Mouse (Mus musculus): Measurements from ENCODE around the gene Art1. TPM values are rescaled to one million over a fixed set of nuclear protein-coding genes. Genes with fewer than 3 reads are reported as not detected.

The Art1 gene
- total and polyA plus RNA-seq, 3 experiments: 0.20 to 0.67 (median 0.21) TPM

DNA sequence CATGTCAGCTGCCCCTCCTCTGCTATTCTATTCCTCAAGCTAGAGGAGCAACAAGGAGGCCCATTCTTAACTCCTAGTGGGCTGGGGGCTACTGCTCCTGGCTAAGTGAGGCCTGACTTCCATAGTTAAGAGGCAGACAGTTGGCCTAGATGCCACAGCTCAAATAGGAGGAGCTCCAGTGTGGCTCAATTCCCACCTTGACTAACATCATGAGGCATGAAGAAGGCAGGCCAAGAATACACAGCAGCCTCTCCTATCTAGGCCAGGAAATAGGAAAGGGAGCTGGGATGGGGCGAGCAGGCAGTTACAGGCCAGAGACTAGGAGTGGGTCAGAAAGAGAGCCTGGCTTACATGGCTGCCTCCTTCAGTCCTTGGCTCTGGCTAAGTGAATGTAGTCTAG lies 6.7 kb downstream of the Art1 start:
- TF ChIP-seq USF1 (IDR thresholded peaks at IDR 0.05; ENCODE audit: low read depth, low read length): no peak
- TF ChIP-seq RCOR1 (conservative IDR thresholded peaks at IDR 0.05; ENCODE audit: low read depth, low read length): no peak
- no peak overlapping the region for H3K4me2 ChIP-seq (ENCODE audit: insufficient read depth, low read depth, poor library complexity, severe bottlenecking)
- no peaks in the 10 kb centered on the region for H3K36me3 ChIP-seq (replicated peaks in 1 of 2; ENCODE audit: control insufficient read depth in 1 of 2, insufficient read depth in 1 of 2, low read length in 1 of 2)
- no peaks in the 10 kb centered on the region; a peak in 1 of 4 replicates for H3K4me1 ChIP-seq (ENCODE audit: control insufficient read depth in 1 of 2, insufficient read depth in 2 of 2)
- no peak for DNase-seq (ENCODE audit: extremely low read depth)
- H3K79me2 ChIP-seq (replicated peaks; ENCODE audit: control insufficient read depth, extremely low read depth, insufficient read depth, poor library complexity, severe bottlenecking): no peaks in the 10 kb centered on the region
- no peak overlapping the region for H3K9ac ChIP-seq (ENCODE audit: insufficient read depth, low read depth)
- no peak overlapping the region for H3K4me3 ChIP-seq (replicated peaks in 1 of 3; ENCODE audit: low read depth in 2 of 3, low read length in 2 of 3, poor library complexity in 1 of 3)
- H3K9me3 ChIP-seq (replicated peaks; ENCODE audit: low read length): no peaks in the 10 kb centered on the region
- in situ Hi-C loops (cut with MboI; ENCODE audit: low pct_ligation_motif_present, low pct_unique_long_range_greater_than_20kb, low sequenced_read_pairs) (no loop called here), dilution Hi-C loops (cut with MboI; ENCODE audit: extremely low pct_ligation_motif_present, extremely low pct_unique_long_range_greater_than_20kb, low sequenced_read_pairs) (no loop called here)
- no peaks in the 10 kb centered on the region for H3K27me3 ChIP-seq (replicated peaks)
- no peak overlapping the region for H3K27ac ChIP-seq (ENCODE audit: insufficient read depth, low read depth)

DNA sequence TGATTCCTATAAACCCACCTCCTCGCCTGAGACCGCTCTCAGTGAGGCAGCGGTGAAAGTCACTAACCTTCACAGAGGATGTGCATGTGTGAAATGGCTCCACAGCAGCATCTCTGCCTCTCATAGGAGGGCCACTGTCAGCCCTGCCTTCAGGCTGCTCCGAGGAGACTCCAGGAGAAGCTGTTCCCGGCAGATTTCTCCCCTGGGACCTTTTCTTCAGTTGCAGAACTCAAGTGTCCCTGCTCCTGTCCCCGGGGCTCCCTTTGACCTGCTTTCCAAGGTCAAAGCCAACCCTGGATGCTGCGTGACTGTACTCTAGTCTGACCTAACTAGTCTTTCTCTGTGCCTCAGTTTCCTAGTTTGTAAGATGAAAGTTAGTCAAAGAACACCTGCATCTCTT lies 7.6 kb downstream of the Art1 start, which contains the start of gene Art5:
Art5 (minus strand) TSS at position 319 of the 400 bp plus-strand sequence.
- no peak within 1 kb of the TSS for H3K4me2 ChIP-seq (ENCODE audit: insufficient read depth, low read depth, poor library complexity, severe bottlenecking)
- H3K4me3 ChIP-seq (replicated peaks in 1 of 3; ENCODE audit: low read depth in 2 of 3, low read length in 2 of 3, poor library complexity in 1 of 3): no peak within 1 kb of the TSS
- H3K4me1 ChIP-seq (ENCODE audit: control insufficient read depth in 1 of 2, insufficient read depth in 2 of 2): peaks cover 2 to 5% of the 10 kb centered on the region in 2 experiments; a peak in 1 of 4 replicates
- TF ChIP-seq POLR2A (IDR thresholded peaks at IDR 0.05; ENCODE audit: low read depth, low read length) (no peak), USF1 (IDR thresholded peaks at IDR 0.05; ENCODE audit: low read depth, low read length) (no peak), GABPA (IDR thresholded peaks at IDR 0.05; ENCODE audit: insufficient replicate concordance, low read depth, low read length) (no peak), UBTF (IDR thresholded peaks at IDR 0.05; ENCODE audit: low read depth, low read length) (no peak), RCOR1 (conservative IDR thresholded peaks at IDR 0.05; ENCODE audit: low read depth, low read length) (no peak), ZNF384 (IDR thresholded peaks at IDR 0.05; ENCODE audit: low read depth, low read length) (no peak), HCFC1 (IDR thresholded peaks at IDR 0.05; ENCODE audit: low read depth, low read length) (no peak), EP300 (IDR thresholded peaks at IDR 0.05; ENCODE audit: low read length) (no peak), KAT2A (IDR thresholded peaks at IDR 0.05; ENCODE audit: insufficient replicate concordance, low read length) (no peak), RAD21 (IDR thresholded peaks at IDR 0.05; ENCODE audit: low read depth, low read length) (no peak), NELFE (IDR thresholded peaks at IDR 0.05; ENCODE audit: low read depth, low read length) (no peak), ZKSCAN1 (IDR thresholded peaks at IDR 0.05; ENCODE audit: borderline replicate concordance, low read depth, low read length) (no peak), MAFK (IDR thresholded peaks at IDR 0.05; ENCODE audit: insufficient replicate concordance, low read length) (no peak), MAZ (IDR thresholded peaks at IDR 0.05; ENCODE audit: low read depth, low read length) (no peak), ZMIZ1 (IDR thresholded peaks at IDR 0.05; ENCODE audit: low read depth, low read length) (no peak)
- in situ Hi-C loops (cut with MboI; ENCODE audit: low pct_ligation_motif_present, low pct_unique_long_range_greater_than_20kb, low sequenced_read_pairs): no loop called here
- dilution Hi-C loops (cut with MboI; ENCODE audit: extremely low pct_ligation_motif_present, extremely low pct_unique_long_range_greater_than_20kb, low sequenced_read_pairs): no loop called here
- no peaks in the 10 kb centered on the region for H3K36me3 ChIP-seq (replicated peaks in 1 of 2; ENCODE audit: control insufficient read depth in 1 of 2, insufficient read depth in 1 of 2, low read length in 1 of 2)
- H3K9ac ChIP-seq (ENCODE audit: insufficient read depth, low read depth): no peak within 1 kb of the TSS
- no peaks in the 10 kb centered on the region for H3K79me2 ChIP-seq (replicated peaks; ENCODE audit: control insufficient read depth, extremely low read depth, insufficient read depth, poor library complexity, severe bottlenecking)
- H3K27ac ChIP-seq (ENCODE audit: insufficient read depth, low read depth): no peak within 1 kb of the TSS
- no peaks in the 10 kb centered on the region for H3K9me3 ChIP-seq (replicated peaks; ENCODE audit: low read length)
- DNase-seq (ENCODE audit: extremely low read depth): no peak
- no peaks in the 10 kb centered on the region for H3K27me3 ChIP-seq (replicated peaks)
